Mouse (Mus musculus) embryonic fibroblast, embryonic 13.5 days (primary cell): Measurements from ENCODE around the gene Pgm1. TPM values are rescaled to one million over a fixed set of nuclear protein-coding genes. Genes with fewer than 3 reads are reported as not detected.

Source experiments
- H3K27ac ChIP-seq: 2 replicates; pipeline ENCODE4 v1.5.1; 2012; ENCODE audit warnings: low read length, control low read depth, inconsistent platforms; ENCODE audit not compliant: insufficient read depth
- H3K4me1 ChIP-seq: 2 replicates; pipeline ENCODE4 v1.6.1; 2011; ENCODE audit warnings: low read length; ENCODE audit not compliant: control insufficient read depth, insufficient read depth
- H3K4me3 ChIP-seq: 2 replicates; pipeline ENCODE4 v1.5.1; 2011; ENCODE audit warnings: mild to moderate bottlenecking, control low read depth, low read length; ENCODE audit not compliant: insufficient read depth
- CTCF ChIP-seq: IDR thresholded peaks from 2 replicates; pipeline ENCODE4 v1.5.1; 2011; ENCODE audit warnings: mild to moderate bottlenecking, control low read depth, low read length, moderate library complexity, borderline replicate concordance; ENCODE audit not compliant: insufficient read depth
- POLR2A ChIP-seq: IDR thresholded peaks from 2 replicates; pipeline ENCODE4 v1.6.1; 2011; ENCODE audit warnings: low read depth, mild to moderate bottlenecking, control low read depth, low read length, moderate library complexity
- polyA plus RNA-seq: library from polyadenylated mRNA; stranded (reverse); fragments of >200 nt; gene quantifications from 2 replicates; pipeline ENCODE4 v1.2.4, GENCODE M21; 2011; ENCODE audit warnings: low read depth; ENCODE audit not compliant: missing spikeins, insufficient read length

Gene Pgm1
- polyA plus RNA-seq, 1 experiment: 39.7 TPM

DNA sequence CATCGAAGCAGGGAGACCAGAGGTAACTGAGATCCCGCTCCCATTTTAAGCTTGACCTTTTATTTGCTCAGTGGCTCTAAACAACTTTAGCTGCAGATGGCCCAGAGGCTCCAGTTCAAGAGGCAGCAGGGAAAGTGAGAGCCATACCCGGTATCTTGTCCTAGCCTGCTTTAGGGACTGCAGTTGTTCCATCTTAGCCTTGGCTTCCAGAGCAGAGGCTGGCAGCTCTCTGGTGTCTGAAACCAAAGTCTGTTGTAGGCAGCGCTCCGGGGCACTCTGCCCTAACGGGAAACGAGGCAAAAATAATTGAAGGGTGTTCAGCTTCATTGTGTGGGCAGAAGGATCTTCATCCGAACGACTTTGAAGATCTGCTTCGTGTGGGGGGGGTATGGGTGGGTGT is 26.2 kb downstream of the Pgm1 start:
- TF ChIP-seq POLR2A (no peak), CTCF (no peak)

DNA sequence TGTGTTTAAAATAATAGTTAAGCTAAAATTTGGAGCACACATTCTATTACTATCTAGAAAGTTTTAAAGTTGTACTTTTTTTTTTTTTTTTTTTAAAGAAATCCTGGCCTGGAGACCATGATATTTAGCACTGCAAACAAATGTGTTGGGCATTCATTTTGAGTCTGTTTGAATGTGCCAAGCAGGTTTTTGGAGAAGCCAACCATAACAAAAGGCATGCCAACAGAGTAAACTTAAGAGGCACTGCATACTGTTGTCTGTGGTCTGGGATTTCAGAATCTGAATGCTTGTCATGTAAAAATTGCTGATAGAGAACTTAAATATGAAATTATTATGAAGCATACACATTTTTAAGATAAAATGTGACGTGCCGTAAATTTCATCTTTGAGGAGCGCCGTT is 28.0 kb downstream of the Pgm1 start:
- Histone ChIP-seq H3K4me3 (no peak overlapping the region), H3K4me1 (peaks cover 2% of the 10 kb centered on the region; the same call in 1 of the 2 replicates), H3K27ac (no peak overlapping the region)
- TF ChIP-seq POLR2A (no peak), CTCF (no peak)

More for the DNA sequence above, 26.2 kb downstream of the Pgm1 start:
- H3K4me1 ChIP-seq: peaks cover 2% of the 10 kb centered on the region; the same call in 1 of the 2 replicates
- H3K4me3 ChIP-seq: no peak overlapping the region
- no peak overlapping the region for H3K27ac ChIP-seq

DNA sequence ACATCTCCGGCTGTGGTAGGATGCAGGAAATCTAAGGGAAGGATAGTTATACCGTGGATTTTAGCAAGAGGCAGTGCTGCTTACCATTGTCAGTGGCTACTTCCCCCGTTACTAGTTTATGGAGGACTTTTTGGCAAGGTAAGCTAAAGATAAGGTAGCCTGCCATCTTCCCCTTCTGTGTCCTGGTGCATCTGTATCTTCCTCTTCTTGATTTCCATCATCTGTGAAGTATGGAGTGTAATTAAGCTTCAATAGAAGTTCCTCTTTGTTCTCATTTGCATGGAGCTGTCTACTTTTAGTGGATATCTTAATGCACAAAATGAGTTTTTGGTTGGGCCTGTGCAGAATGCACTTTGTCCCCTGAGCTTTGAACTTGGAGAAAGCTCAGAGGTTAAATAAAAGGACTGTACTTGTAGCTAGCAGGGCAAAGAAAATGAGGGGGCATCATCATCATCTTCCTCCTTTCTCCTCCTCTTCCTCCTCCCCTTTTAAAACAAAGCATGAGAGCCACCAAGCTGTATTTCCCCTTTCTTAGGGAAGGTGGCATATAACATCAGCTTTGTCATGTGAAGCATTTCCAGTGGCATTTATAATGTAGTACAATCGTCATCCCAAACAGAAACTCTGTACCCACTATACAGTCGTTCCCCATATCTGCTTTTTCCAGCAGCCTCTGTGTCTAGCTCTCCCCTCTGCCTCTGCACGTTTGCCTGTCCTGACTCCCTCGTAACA is 29.0 kb downstream of the Pgm1 start:
- H3K4me1 ChIP-seq: peaks cover 2% of the 10 kb centered on the region; the same call in 1 of the 2 replicates
- no peak overlapping the region for H3K4me3 ChIP-seq
- H3K27ac ChIP-seq: no peak overlapping the region
- TF ChIP-seq POLR2A (no peak), CTCF (no peak)

DNA sequence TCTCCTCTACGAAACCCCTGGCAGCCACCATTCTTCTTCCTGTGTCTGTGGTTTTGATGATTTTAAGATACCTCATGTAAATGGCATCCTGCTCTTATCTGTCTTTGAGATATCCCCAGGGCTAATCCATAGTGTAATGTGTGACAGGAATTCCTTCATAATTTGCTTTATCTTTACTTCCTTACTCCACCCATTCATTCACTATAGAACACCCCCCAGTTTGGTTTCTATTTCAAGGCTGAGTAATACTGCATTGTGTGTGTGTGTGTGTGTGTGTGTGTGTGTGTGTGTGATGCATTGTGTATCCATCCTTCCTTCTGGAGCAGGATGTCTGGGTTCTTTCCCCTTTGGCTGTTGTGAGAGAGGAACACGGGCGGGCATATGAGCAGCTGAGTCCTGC is 30.1 kb downstream of the Pgm1 start:
- Histone ChIP-seq H3K27ac (no peak overlapping the region), H3K4me3 (no peak overlapping the region), H3K4me1 (peaks cover 2% of the 10 kb centered on the region; the same call in 1 of the 2 replicates)
- TF ChIP-seq POLR2A (no peak), CTCF (no peak)

DNA sequence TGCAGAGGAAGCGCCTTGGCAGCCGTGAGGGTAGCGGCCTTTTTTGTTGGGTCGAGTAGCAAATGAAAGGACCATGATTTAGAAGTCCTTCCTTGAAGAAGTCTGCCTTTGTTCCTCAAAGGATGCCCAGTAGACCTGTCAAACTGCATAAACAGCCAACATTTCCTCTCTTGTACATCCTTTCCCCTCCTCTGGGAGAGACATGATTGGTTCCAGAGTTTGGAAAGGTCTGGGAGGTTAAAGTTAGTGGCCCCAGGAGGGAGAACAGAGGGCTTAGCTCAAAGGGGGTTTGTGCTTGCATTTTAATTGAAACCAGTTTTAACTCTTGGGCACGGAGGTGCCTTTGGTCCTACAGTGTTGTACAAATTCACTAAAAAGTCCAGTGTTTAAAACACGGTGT is 37.3 kb downstream of the Pgm1 start:
- H3K27ac ChIP-seq: no peak overlapping the region
- H3K4me3 ChIP-seq: no peak overlapping the region
- H3K4me1 ChIP-seq: no peaks in the 10 kb centered on the region
- TF ChIP-seq CTCF (no peak), POLR2A (no peak)

DNA sequence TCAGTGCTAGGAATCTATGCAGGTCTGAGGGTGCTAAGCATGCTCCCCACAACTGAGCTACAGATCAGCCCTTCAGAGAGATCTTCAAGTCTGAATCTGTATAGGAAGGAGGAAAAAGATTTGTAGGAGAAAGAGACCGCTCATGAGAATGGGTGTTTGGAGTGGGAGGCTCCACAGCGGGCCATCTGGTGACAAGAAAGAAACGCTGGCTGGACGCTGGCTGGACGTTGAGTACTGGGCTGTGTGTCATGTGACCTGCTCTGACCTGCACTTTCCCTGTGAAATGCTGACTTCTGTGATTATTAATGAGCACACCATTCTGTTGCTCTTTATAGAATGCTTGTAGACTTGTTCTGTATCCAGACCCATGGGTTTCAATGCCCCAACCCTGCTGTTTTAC is 40.1 kb downstream of the Pgm1 start:
- TF ChIP-seq CTCF (no peak), POLR2A (no peak)
- H3K4me1 ChIP-seq: no peaks in the 10 kb centered on the region

DNA sequence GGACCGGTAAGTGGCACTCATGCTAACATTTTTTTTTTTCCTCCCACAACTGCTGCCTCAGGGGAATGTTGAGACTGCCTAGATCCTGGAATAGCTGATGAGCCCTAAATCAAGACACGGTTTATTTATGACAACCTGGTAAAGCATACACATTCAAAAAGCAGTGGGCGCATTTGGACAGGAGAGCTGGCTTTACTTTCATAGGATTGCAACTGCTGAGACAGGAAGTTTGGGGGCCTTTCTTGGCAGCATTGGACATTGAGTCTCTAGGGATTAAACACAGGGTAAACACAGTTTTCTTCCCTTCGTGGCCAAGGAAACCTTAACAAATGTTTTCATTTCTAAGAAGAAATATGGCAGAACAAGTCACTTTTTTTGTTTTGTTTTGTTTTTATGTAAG is 40.9 kb downstream of the Pgm1 start:
- H3K27ac ChIP-seq: no peak overlapping the region
- TF ChIP-seq POLR2A (no peak), CTCF (no peak)
- H3K4me1 ChIP-seq: no peaks in the 10 kb centered on the region
- H3K4me3 ChIP-seq: no peak overlapping the region

More for the DNA sequence above, 40.1 kb downstream of the Pgm1 start:
- Histone ChIP-seq H3K4me3 (no peak overlapping the region), H3K27ac (no peak overlapping the region)

DNA sequence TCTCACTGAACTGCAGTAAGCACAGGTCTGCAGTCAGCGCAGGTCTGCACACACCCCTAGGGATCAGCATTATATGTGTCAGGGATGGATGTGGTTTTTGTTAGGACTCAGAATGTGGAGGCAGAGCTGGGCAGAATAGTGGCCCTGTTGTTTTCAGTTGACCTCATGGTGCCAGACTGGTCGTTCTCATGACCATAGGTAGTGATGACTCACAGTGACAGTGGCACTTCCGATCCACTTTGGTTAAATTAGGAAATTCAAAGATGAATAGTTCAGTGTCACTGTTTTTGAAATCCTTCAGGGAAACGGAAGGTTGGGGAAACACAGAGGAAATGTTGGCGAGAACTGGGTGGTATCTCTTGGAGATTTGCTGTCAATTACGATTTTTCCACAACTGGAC is 43.7 kb downstream of the Pgm1 start:
- no peak overlapping the region for H3K27ac ChIP-seq
- TF ChIP-seq CTCF (no peak), POLR2A (no peak)
- no peak overlapping the region for H3K4me3 ChIP-seq
- H3K4me1 ChIP-seq: no peaks in the 10 kb centered on the region

DNA sequence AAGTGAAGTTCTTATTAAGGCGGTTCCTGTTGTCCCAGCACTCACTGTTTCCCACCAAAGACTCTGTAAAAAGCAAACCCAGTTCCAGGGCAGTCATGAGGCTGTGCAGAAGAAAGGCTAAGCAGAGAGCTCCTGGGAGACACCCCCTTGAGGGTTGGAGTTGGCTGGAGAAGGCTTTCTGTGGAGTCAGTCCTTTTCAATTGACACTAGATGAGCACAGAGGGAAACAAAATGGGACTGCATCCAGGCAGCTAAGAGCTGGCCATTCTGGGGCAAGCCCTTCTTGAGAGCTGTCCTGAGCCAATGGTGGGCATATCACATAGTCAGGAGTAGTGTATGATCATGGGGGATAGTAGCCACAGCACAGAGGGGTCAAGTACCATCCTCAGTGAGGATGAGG is 44.7 kb downstream of the Pgm1 start:
- Histone ChIP-seq H3K27ac (no peak overlapping the region), H3K4me1 (no peaks in the 10 kb centered on the region), H3K4me3 (no peak overlapping the region)
- TF ChIP-seq CTCF: no peak

DNA sequence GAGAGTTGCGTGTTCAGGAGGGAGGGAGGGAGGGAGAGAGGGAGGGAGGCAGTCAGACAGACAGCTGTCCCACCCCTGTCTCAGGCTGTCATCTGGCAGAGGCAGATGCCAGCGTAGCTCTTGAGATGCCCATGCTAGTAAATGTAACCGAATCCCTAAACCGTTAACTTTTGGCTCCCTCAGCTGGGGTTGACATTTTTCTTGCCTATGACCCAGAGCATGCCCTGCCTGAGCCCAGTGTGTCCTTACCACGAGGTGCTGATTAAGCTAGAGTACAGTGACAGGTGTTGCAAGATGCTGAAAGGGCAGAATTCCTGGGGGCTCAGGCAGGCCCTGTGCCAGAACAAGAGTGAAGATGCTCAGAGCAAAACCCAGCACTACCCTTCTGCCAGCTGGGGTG is 45.2 kb downstream of the Pgm1 start:
- TF ChIP-seq CTCF: no peak
- no peak for TF ChIP-seq POLR2A
- peaks cover 2% of the 10 kb centered on the region; the same call in 1 of the 2 replicates for H3K4me1 ChIP-seq
- H3K4me3 ChIP-seq: no peak overlapping the region
- H3K27ac ChIP-seq: no peak overlapping the region
